Mouse (Mus musculus) midbrain, postnatal 0 days (tissue): ENCODE measurements around the gene Ola1. TPM values are rescaled to one million over a fixed set of nuclear protein-coding genes. Genes with fewer than 3 reads are reported as not detected.
A peak's percentile ranks its signal among the peaks of the same experiment; 100 is the strongest.

Source experiments
- ATAC-seq: fragments of 200-750 bp; cut with Nextera tagmentation; 2 replicates; pipeline ENCODE4 v1.8.0; 2017; ENCODE audit warnings: moderate number of reproducible peaks, mild to moderate bottlenecking, moderate TSS enrichment, moderate library complexity; ENCODE audit not compliant: low FRiP score
- DNase-seq: peaks from one replicate; pipeline ENCODE4 v3.0.0-alpha.2; 2015; ENCODE audit warnings: low spot score
- H3K27ac ChIP-seq: fragments of 300-500 bp; sonication (generic); 2 replicates; pipeline ENCODE4 v1.5.1; 2014; ENCODE audit warnings: low read depth, mild to moderate bottlenecking, low read length, mixed read lengths
- H3K27me3 ChIP-seq: fragments of 300-500 bp; sonication (generic); 2 replicates; pipeline ENCODE4 v1.6.1; 2014; ENCODE audit warnings: low read length, control low read depth, mixed read lengths; ENCODE audit not compliant: insufficient read depth
- H3K36me3 ChIP-seq: fragments of 300-500 bp; sonication (generic); 2 replicates; pipeline ENCODE4 v1.6.1; 2014; ENCODE audit warnings: low read length, control low read depth, mixed read lengths; ENCODE audit not compliant: insufficient read depth
- H3K4me1 ChIP-seq: fragments of 300-500 bp; sonication (generic); 2 replicates; pipeline ENCODE4 v1.6.1; 2014; ENCODE audit warnings: mild to moderate bottlenecking, control low read depth, antibody characterized with exemption, low read length, mixed read lengths; ENCODE audit not compliant: insufficient read depth
- H3K4me2 ChIP-seq: fragments of 300-500 bp; sonication (generic); 2 replicates; pipeline ENCODE4 v1.6.1; 2014; ENCODE audit warnings: low read depth, mild to moderate bottlenecking, low read length, mixed read lengths; ENCODE audit not compliant: poor library complexity, severe bottlenecking
- H3K4me3 ChIP-seq: fragments of 300-500 bp; sonication (generic); 2 replicates; pipeline ENCODE4 v1.5.1; 2014; ENCODE audit warnings: low read depth, mild to moderate bottlenecking, low read length, moderate library complexity
- H3K9ac ChIP-seq: fragments of 300-500 bp; sonication (generic); replicated peaks from 2 replicates; pipeline ENCODE4 v1.6.1; 2014; ENCODE audit warnings: mild to moderate bottlenecking, low read length, moderate library complexity, mixed read lengths; ENCODE audit not compliant: poor library complexity, severe bottlenecking
- H3K9me3 ChIP-seq: fragments of 300-500 bp; sonication (generic); 2 replicates; pipeline ENCODE4 v1.6.1; 2016; ENCODE audit warnings: low read length, control low read depth
- CTCF ChIP-seq: IDR thresholded peaks from 2 replicates; pipeline ENCODE4 v1.5.1; 2016; ENCODE audit warnings: antibody characterized with exemption, mild to moderate bottlenecking
- WGBS: fragments of 180-500 bp; shearing (Covaris S2); extraction: QIAGEN DNeasy Blood & Tissue Kit; methylation state at CpG from one replicate; pipeline ENCODE4 v1.1.7; 2014; 5-methylcytosine and 5-hydroxymethylcytosine counted together
- polyA plus RNA-seq: library from polyadenylated mRNA; unstranded; fragments of >200 nt; fragmentation: Nextera tagmentation; extraction: Ambion mirVana; gene quantifications from 2 replicates; pipeline ENCODE4 v1.2.1, GENCODE M21; 2015
- total RNA-seq: library from RNA; depleted of rRNA; stranded (reverse); fragments of >200 nt; gene quantifications from 2 replicates; pipeline ENCODE4 v1.2.3, GENCODE M21; 2014

The Ola1 gene
- total and polyA plus RNA-seq, 2 experiments from 2014 or later: 50.2 to 91.7 TPM

DNA sequence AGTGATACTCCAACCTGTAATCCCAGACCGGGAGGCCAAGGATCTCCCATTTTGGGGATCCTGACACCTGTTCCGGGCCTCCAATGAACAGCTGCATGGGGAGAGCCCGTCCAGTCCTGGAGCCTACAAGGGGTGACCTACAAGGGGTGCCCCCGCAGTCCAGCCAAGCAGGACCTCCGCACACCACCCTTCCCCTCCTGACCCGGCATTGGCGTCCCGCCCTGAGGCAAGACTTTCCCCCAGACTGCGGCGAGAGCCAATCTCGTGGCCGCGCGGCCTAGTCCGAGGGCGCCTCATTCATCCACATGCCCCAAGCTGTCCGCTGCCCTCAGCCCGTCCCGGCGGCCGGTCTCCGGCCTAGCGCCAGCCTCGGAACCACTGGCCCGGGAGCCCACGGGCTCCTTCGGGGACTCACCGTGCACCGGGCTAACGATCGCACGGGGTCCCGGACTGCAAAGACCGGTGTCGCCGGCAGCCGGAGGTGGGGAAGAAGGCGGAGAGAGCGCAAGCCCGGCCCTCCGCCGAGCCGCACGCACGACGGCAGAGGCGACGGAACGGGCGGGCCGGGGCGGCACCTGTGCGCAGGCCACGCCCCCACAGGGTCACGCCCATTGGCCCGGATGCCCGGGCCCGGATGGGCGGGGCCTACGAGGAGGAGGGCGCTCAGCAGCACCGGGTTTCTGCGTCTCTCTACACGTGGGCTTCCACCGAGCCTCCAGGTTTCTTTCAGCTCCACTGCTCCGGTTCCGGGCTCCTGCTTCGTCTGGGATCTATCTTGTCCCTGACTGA lies 4.7 kb downstream of the Ola1 start:
- ATAC-seq: peak; percentile 93
- Histone ChIP-seq H3K27ac (peak overlapping the region; percentile 39; the same call in 1 of the 2 replicates), H3K4me2 (peak overlapping the region; percentile 76), H3K9me3 (no peaks in the 10 kb centered on the region), H3K27me3 (no peaks in the 10 kb centered on the region), H3K4me1 (no peaks in the 10 kb centered on the region; the same call in 1 of the 2 replicates), H3K36me3 (peaks cover 4% of the 10 kb centered on the region; the same call in 1 of the 2 replicates), H3K4me3 (peak overlapping the region; percentile 85), H3K9ac (peak overlapping the region; percentile 83)
- peak; percentile 89 for DNase-seq
- WGBS: 2% methylated on average over 62 of the region's 68 CpGs
- TF ChIP-seq CTCF: no peak

DNA sequence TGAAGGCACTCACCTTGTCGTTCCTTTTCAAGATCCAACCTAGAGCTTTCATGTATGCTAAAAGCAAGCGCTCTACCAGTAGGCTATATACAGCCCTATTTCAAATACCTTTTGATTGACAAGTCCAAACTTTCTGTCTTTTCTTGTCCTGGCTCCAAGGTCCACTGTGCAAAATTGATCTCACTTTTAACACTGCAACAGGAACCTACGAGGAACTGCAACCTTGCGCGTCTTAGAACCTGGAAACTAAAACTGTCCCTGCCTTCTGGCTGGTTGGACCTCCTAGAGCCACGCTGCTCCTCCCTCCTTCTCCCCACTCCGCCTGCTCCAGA lies 5.2 kb downstream of the Ola1 start:
- DNase-seq: no peak
- peak overlapping the region; percentile 83 for H3K9ac ChIP-seq
- H3K9me3 ChIP-seq: no peaks in the 10 kb centered on the region
- H3K4me3 ChIP-seq: peak overlapping the region; percentile 85
- no peaks in the 10 kb centered on the region; the same call in 1 of the 2 replicates for H3K4me1 ChIP-seq
- H3K4me2 ChIP-seq: peak overlapping the region; percentile 76
- H3K27ac ChIP-seq: no peak overlapping the region
- no peak for ATAC-seq
- WGBS: 23% methylated on average over 7 of the region's 7 CpGs
- no peak for TF ChIP-seq CTCF
- H3K36me3 ChIP-seq: peaks cover 4% of the 10 kb centered on the region; the same call in 1 of the 2 replicates
- no peaks in the 10 kb centered on the region for H3K27me3 ChIP-seq

DNA sequence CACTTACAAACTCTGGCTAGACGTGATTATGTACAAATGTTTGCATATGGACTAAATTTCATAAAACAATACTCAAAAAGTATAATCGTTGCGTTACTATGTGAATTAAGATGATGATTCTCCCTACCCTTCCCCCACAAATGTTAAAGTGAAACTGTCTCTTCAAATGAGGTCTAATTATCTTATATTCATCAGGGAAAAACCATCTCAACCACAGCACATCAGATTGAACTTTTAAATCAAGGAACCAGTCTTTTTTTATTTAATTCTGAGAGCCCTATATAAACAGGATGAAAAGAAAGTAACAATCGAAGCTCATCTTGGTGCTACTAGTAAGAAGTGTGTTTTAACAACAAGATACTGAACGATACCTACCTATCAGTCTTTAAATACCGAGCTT lies 14.4 kb downstream of the Ola1 start:
- Histone ChIP-seq H3K4me3 (no peak overlapping the region), H3K27me3 (no peaks in the 10 kb centered on the region), H3K27ac (no peak overlapping the region), H3K4me1 (no peaks in the 10 kb centered on the region), H3K9me3 (no peaks in the 10 kb centered on the region), H3K4me2 (no peak overlapping the region), H3K9ac (no peak overlapping the region), H3K36me3 (no peaks in the 10 kb centered on the region)
- no peak for TF ChIP-seq CTCF
- DNase-seq (no peak), ATAC-seq (no peak)
- 94% methylated on average over 6 of the region's 6 CpGs for WGBS

DNA sequence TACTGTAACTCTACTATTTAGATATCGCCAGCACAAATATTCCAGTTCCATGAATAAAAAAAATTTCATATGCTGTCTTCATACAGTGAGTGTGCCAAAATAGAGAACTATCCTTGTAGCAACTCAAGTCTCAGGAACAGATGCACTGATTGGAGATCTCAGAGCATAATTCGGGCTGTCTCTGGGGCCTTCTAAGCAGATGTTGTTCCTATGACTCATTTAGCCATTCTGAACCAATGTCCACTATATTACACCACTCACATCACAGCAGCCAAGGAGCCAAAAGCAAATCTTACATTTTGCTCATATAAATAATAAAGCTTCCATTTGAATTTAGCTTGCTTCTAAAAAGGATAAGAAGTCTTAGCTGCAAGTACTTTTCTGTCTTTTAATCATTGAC lies 30.2 kb downstream of the Ola1 start:
- DNase-seq (no peak), ATAC-seq (no peak)
- TF ChIP-seq CTCF: no peak
- 95% methylated on average over 2 of the region's 2 CpGs for WGBS
- Histone ChIP-seq H3K9me3 (no peaks in the 10 kb centered on the region), H3K4me2 (no peak overlapping the region), H3K4me1 (no peaks in the 10 kb centered on the region), H3K27ac (no peak overlapping the region), H3K27me3 (no peaks in the 10 kb centered on the region), H3K4me3 (no peak overlapping the region), H3K9ac (no peak overlapping the region), H3K36me3 (no peaks in the 10 kb centered on the region)

DNA sequence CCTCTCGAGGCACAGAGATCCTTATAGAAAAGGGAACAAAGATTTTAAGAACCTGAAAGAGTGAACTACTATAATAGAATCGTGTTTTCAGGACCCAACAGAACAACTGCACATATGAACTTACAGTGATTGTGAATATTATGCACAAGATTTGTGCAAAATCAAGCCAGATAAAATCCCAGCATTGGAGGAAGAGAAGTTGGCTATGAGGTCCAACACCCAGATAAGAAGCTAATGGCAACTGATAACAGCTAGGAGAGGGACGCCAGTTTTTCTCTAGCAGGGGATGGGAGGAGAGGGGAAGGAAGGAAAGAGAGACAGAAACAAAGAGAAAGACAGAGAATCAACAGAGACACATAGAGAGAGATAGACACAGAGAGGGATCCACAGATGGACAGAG lies 33.5 kb downstream of the Ola1 start:
- WGBS: 84% methylated on average over 3 of the region's 3 CpGs
- Histone ChIP-seq H3K4me2 (no peak overlapping the region), H3K36me3 (no peaks in the 10 kb centered on the region), H3K9me3 (no peaks in the 10 kb centered on the region), H3K27me3 (no peaks in the 10 kb centered on the region), H3K9ac (no peak overlapping the region), H3K4me3 (no peak overlapping the region), H3K4me1 (no peaks in the 10 kb centered on the region), H3K27ac (no peak overlapping the region)
- DNase-seq (no peak), ATAC-seq (no peak)
- no peak for TF ChIP-seq CTCF

DNA sequence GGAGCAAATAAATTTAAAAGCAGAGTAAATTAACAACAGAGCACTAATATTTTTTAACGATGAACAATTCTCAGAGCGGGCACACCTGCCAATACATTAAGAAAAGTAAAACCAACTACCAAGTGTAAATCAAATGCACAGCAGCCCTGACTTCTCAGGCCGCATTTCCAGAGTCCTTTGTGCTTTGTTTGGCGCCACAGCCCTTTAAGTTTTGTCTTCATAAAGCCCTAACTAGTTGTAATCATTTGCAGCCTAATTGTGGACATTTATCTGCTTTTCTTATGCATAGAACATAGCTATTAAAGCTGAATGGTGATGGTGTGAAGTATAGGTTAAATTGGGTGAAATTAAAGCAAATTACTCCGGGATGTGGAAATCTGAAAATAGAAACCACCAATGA lies 49.2 kb downstream of the Ola1 start:
- ATAC-seq (no peak), DNase-seq (no peak)
- H3K4me2 ChIP-seq: no peak overlapping the region
- H3K9me3 ChIP-seq: no peaks in the 10 kb centered on the region
- H3K27me3 ChIP-seq: no peaks in the 10 kb centered on the region
- no peaks in the 10 kb centered on the region for H3K36me3 ChIP-seq
- H3K4me1 ChIP-seq: no peaks in the 10 kb centered on the region
- no peak overlapping the region for H3K4me3 ChIP-seq
- H3K27ac ChIP-seq: no peak overlapping the region
- WGBS: 80% methylated on average over 5 of the region's 5 CpGs
- no peak for TF ChIP-seq CTCF
- no peak overlapping the region for H3K9ac ChIP-seq
